In genomic region chr4:150965555-150965951, GRCm38 (mm10) we compare ENCODE assay signal across 18 mouse cellular contexts. TPM values are rescaled to one million over a fixed set of nuclear protein-coding genes. Genes with fewer than 3 reads are reported as not detected.
DNase-seq lines count a peak whose midpoint lies in the region; ATAC-seq and TF ChIP-seq lines count a peak whose summit lies in the region.
"Had no signal": no experiment of that assay in that cellular context is flagged by ENCODE, and none has a peak within 500 bp of the region (broad histone marks: within the 10 kb centered on the region; RNA-seq: fewer than 3 reads in every experiment).

No protein-coding gene starts in this region.

- H3K36me3 ChIP-seq in liver, adult 2 months (ENCODE audit: control insufficient read depth, insufficient read depth, low read length), result no peaks in the 10 kb centered on the region
- no peaks in the 10 kb centered on the region for H3K36me3 ChIP-seq in liver, embryonic 11.5 days (ENCODE audit: control insufficient read depth, insufficient read depth, low read length)
- H3K36me3 ChIP-seq: hindbrain, embryonic 13.5 days; limb, embryonic 15.5 days; stomach, embryonic 15.5 days had no signal

- TF ChIP-seq POLR2A in liver, adult 2 months (IDR thresholded peaks at IDR 0.05; ENCODE audit: extremely low read depth, insufficient read depth, low read length), result no peak

- ATAC-seq in liver, embryonic 11.5 days (replicated peaks; ENCODE audit: low FRiP score), result no peak
- ATAC-seq in frontal cortex, adult (ENCODE audit: low TSS enrichment), result no peak
- ATAC-seq: midbrain, embryonic 16.5 days had no signal

- no peak overlapping the region for H3K4me3 ChIP-seq in liver, adult 2 months (ENCODE audit: insufficient read depth, low read depth, low read length)
- H3K4me3 ChIP-seq in liver, embryonic 11.5 days (ENCODE audit: low read depth, low read length), result no peak overlapping the region
- H3K4me3 ChIP-seq: hindbrain, embryonic 13.5 days had no signal

- H3K4me2 ChIP-seq in liver, embryonic 11.5 days, result no peak overlapping the region

- no peaks in the 10 kb centered on the region for H3K9me3 ChIP-seq in liver, embryonic 11.5 days (ENCODE audit: control insufficient read depth, low read length)
- H3K9me3 ChIP-seq: hindbrain, embryonic 13.5 days; limb, embryonic 15.5 days; stomach, embryonic 15.5 days had no signal

- no peaks in the 10 kb centered on the region for H3K79me2 ChIP-seq in liver, adult 2 months (ENCODE audit: control insufficient read depth, insufficient read depth, low read length)

- H3K27me3 ChIP-seq in liver, adult 2 months (ENCODE audit: control insufficient read depth, insufficient read depth, low read length), result no peaks in the 10 kb centered on the region
- H3K27me3 ChIP-seq in liver, embryonic 11.5 days (replicated peaks; ENCODE audit: control insufficient read depth, insufficient read depth, low read length), result no peaks in the 10 kb centered on the region
- H3K27me3 ChIP-seq: limb, embryonic 15.5 days; stomach, embryonic 15.5 days had no signal

- no peak overlapping the region for H3K27ac ChIP-seq in liver, adult 2 months (replicated peaks; ENCODE audit: insufficient read depth, low read depth, low read length)
- H3K27ac ChIP-seq in liver, embryonic 11.5 days (ENCODE audit: low read depth, low read length), result no peak overlapping the region
- H3K27ac ChIP-seq: hindbrain, embryonic 13.5 days; limb, embryonic 15.5 days; macrophage; stomach, embryonic 15.5 days had no signal

- H3K9ac ChIP-seq in liver, adult 2 months (ENCODE audit: low read depth, low read length), result no peak overlapping the region
- no peak overlapping the region for H3K9ac ChIP-seq in liver, embryonic 11.5 days (ENCODE audit: low read depth, low read length)
- H3K9ac ChIP-seq: hindbrain, embryonic 13.5 days; limb, embryonic 15.5 days; stomach, embryonic 15.5 days had no signal

- peak; percentile 44; the same call in 1 of the 2 replicates for TF ChIP-seq CTCF in liver, adult 2 months (IDR thresholded peaks at IDR 0.05; ENCODE audit: low read depth, low read length)

- WGBS in liver, adult 2 months, result 66% methylated on average over 11 of the region's 11 CpGs
- WGBS in liver, embryonic 11.5 days, result 62% methylated on average over 11 of the region's 11 CpGs

- no peak for DNase-seq in liver, adult 2 months (ENCODE audit: extremely low read depth, low read depth, low spot score)
- no peak for DNase-seq in liver, embryonic 11.5 days (ENCODE audit: low spot score)
- DNase-seq in A20 (ENCODE audit: low read depth, low spot score), result peak; percentile 51
- peak; percentile 58 for DNase-seq in ES-CJ7 (ENCODE audit: low read depth, low spot score)
- peak; percentile 72 for DNase-seq in induced T-regulatory cell, adult 2 months (ENCODE audit: low read depth)
- DNase-seq in right cerebral cortex, postnatal 36 days (ENCODE audit: low spot score in 2 of 2), result no peak

- no peaks in the 10 kb centered on the region for H3K4me1 ChIP-seq in liver, adult 2 months (ENCODE audit: control insufficient read depth, insufficient read depth, low read length)
- H3K4me1 ChIP-seq in liver, embryonic 11.5 days (replicated peaks; ENCODE audit: control insufficient read depth, insufficient read depth, low read length), result no peaks in the 10 kb centered on the region

RNA-seq across cellular contexts. Expression of gene Uts2, which starts 31.3 kb away (rescaled TPM):
- not detected in 2 replicates for total RNA-seq in liver, adult 2 months (2014; rRNA removed)
- not detected in 2 replicates for polyA plus RNA-seq in liver, adult 2 months (2012; rRNA removed)
- not detected in 2 replicates for polyA plus RNA-seq in liver, embryonic 11.5 days (2014; fragmentation: Nextera tagmentation; extraction: Ambion mirVana)
- total RNA-seq: adrenal gland, adult 8-10 months; common myeloid progenitor, adult 5-6 weeks; layer of hippocampus, adult 18-20 months; neutrophil, adult 5-6 weeks had no signal
- polyA plus RNA-seq: gonadal fat pad, adult 2 months; heart, embryonic 16.5 days; hindbrain, embryonic 13.5 days; limb, embryonic 15.5 days; macrophage; midbrain, embryonic 16.5 days; stomach, embryonic 15.5 days had no signal

RNA-seq across cellular contexts. Expression of gene Tnfrsf9, which starts 51.2 kb away (rescaled TPM):
- 0.07 and 0.09 TPM in 2 replicates for total RNA-seq in liver, adult 2 months (2014; rRNA removed)
- 0.05 and 0.15 TPM in 2 replicates for polyA plus RNA-seq in liver, adult 2 months (2012; rRNA removed)
- polyA plus RNA-seq in liver, embryonic 11.5 days (2014; fragmentation: Nextera tagmentation; extraction: Ambion mirVana), result 0.21 and 0.26 TPM in 2 replicates
- total RNA-seq: common myeloid progenitor, adult 5-6 weeks had no signal

RNA-seq across cellular contexts. Expression of gene Park7, which starts 51.3 kb away (rescaled TPM):
- total RNA-seq in liver, adult 2 months (2014; rRNA removed), result 281 and 324 TPM in 2 replicates
- 148 and 191 TPM in 2 replicates for polyA plus RNA-seq in liver, adult 2 months (2012; rRNA removed)
- 526 and 535 TPM in 2 replicates for polyA plus RNA-seq in liver, embryonic 11.5 days (2014; fragmentation: Nextera tagmentation; extraction: Ambion mirVana)

Comparison
In these comparisons a context has a peak if more than half of its experiments do, and no peak if none do; other contexts are left out.
1. DNase-seq: peak in A20 (single experiment), ES-CJ7 (single experiment) and induced T-regulatory cell, adult 2 months (single experiment); none in liver, adult 2 months (single experiment), liver, embryonic 11.5 days (single experiment) and right cerebral cortex, postnatal 36 days (0 of 2).